Mouse (Mus musculus) neural tube, embryonic 10.5 days (tissue): ENCODE measurements at regions not wholly inside any gene's neighbourhood (a gene's known extent, or its start where the extent isn't known, plus 50 kb on each side); places are given as distances from the start of the nearest gene placed in this dataset.

Source experiments
- DNase-seq: peaks from one replicate; pipeline ENCODE4 v3.0.0-alpha.2; 2017; ENCODE audit warnings: low spot score; ENCODE audit errors: extremely low spot score

- DNase-seq: no peak
Measured at GRCm38 (mm10) chr15:61299796-61300195, 377.0 kb upstream of the A1bg start.

- no peak for DNase-seq
Measured at GRCm38 (mm10) chr15:61297447-61298208, 374.8 kb upstream of the A1bg start.

DNA sequence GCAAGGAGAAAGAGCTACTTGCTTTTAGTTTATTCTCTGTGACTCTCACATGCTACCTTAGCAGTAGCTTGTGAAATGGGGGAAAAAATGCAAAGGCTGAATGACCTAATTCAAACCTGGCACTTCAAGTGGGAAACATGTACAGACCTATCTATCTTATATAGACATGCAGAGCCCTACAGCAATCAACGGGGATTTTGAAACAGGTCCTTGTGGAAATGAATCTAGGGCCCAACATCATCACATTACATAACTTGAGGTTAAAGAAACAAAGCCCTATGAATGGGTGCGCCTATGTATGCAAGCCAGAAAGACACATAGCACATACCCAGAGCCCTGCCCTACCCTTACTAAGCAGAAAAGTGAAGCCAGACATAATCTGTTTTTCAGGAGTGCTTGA lies 371.8 kb upstream of the A1bg start:
- no peak for DNase-seq

GRCm38 (mm10) chr15:61294131-61294530 lies 371.3 kb upstream of the A1bg start:
- DNase-seq: no peak

DNA sequence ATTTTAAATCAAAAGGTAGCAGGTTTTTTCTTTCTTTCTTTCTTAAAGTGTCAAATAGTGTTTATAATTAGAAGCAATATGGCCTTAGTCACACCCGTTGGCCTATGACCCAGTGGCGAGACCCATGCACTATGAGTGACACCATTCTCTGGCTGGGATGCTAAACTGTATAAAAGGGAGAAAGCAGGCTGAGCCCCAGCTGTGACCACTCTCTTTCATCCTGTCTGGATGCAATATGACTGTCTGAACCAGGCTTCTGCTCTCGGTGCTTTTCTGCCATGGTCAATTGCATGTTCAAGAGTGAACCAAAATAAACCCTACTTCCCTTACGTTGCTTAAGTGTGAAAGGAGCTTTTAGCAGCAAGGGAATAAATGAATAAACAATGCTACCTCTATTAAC lies 346.0 kb upstream of the A1bg start:
- peak; percentile 19 for DNase-seq

- no peak for DNase-seq
Measured at GRCm38 (mm10) chr15:61259047-61259446, 336.2 kb upstream of the A1bg start.

DNA sequence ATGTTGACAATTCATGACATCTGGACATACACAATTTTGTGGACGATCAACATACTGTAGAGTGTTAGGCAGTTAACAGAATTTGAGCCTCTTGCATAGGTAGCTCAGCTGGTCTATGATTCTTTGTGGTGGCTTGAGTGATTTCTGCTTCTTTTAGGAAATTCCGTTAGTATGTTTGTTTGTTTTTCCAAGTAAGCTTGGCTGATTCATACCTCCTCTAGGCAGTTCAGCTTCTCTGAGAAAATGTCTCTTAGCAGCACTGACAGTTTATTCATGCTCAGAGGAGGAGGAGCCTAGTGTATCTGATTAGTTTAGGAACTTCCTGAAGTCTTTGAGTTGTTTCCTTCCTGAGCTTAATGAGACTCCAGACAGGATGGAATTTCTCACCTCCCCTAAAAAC lies 321.7 kb upstream of the A1bg start:
- no peak for DNase-seq

DNA sequence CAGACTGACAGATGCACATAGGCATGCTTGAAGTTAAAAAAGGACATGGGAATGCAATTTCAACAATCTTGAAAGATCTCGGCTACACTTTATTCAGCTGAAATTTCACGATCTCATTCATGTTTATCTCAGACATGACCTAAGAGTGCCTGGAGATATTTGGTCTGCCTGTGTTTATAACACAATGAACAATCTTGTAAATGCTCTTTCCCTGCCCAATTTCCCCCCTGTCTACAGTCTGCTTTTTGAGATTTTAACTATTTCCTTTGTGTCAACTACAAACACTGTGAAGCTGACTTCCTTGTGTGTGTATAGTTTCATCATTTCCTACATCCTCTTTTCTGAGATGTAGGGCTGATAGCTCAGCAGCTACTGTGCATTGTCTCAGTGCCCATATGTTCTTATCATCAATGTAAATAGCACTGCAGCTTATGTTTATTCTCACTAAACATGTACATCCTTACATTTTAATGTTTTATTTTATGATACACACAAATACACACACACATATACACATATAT lies 319.4 kb upstream of the A1bg start:
- no peak for DNase-seq

- no peak for DNase-seq
Measured at GRCm38 (mm10) chr15:61241741-61242140, 318.9 kb upstream of the A1bg start.

GRCm38 (mm10) chr15:61240344-61240743 lies 317.5 kb upstream of the A1bg start:
- DNase-seq: no peak

- DNase-seq: no peak
Measured at GRCm38 (mm10) chr15:61239414-61239813, 316.6 kb upstream of the A1bg start.

DNA sequence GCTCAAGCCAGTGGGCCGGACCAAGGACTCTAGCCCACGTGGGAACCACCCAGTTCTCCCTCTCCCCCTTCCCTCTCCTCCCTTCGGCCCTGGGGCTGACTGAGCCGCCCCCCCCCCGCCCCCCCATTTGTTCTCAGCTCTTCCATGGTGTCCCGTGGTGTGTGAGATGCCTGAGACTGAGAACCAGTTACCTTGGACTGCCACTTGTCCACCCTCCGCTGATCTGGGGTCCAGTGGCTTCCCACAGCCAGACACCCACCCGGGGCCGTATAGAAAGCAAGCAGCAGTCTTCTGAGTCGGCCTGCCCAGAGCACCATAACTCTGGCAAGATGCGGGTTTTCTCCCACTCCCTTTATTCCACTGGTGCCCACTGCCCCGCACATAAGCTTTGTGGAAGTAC lies 316.2 kb upstream of the A1bg start:
- DNase-seq: no peak

DNA sequence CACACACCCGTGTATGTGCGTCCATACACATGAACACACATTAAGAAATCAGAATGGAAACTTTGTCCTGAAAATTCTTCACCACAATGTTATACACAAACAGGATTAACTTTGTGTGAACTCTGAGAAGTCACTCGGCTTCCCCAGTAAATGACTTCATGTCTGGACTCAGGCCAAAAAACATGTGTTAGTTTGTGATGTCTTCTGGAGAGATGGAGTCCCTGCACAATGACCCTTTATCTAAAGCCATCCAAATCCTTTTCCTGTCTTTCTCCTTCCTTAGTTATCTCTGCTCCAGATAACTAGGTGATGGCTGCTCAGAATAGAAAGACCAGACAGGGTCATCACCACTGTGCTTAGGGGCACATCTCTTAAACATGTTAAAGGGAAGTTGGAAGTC lies 306.8 kb upstream of the A1bg start:
- DNase-seq: no peak

DNA sequence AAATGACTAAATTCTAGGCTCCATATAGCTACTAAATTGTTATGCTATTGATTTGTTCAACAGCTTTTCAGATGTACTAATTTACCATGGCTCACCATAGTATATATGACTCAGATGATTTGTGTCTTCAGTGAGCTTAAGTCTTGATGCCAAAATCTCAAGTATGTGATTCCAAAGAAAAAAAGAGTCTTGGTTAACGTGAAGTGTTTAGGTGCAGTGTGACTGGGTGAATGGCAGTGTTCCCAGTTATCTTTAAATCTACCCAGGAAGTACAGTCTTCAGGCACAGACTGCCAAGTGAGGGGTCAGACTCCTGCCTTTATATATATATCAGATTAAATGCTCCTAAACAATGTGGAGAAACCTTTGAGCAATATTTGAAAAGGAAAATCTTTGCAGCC lies 300.1 kb upstream of the A1bg start:
- DNase-seq: no peak

- DNase-seq: no peak
Measured at GRCm38 (mm10) chr15:61210161-61210560, 287.3 kb upstream of the A1bg start.

DNA sequence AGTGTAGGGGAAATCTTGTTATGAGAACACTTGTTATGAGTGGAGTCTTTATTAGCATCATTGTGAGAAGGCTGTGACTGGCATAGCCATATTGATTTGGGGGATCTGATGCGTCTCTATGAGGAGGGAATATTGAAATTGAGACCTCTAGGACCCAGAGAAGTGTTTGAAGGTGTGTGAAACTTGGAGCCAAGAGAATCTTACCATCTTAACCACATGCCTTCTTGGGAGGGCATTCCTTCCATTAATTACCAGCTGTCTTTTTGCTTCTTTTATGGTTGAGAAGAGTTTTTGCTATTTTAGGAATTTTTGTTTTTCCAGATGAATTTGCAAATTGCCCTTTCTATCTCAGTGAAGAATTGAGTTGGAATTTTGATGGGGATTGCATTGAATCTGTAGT lies 267.2 kb upstream of the A1bg start:
- DNase-seq: no peak

GRCm38 (mm10) chr15:61189481-61189880 lies 266.7 kb upstream of the A1bg start:
- no peak for DNase-seq

- no peak for DNase-seq
Measured at GRCm38 (mm10) chr15:61184597-61184963, 261.8 kb upstream of the A1bg start.

GRCm38 (mm10) chr15:61183751-61184596 lies 261.2 kb upstream of the A1bg start:
- DNase-seq: peak; percentile 37

DNA sequence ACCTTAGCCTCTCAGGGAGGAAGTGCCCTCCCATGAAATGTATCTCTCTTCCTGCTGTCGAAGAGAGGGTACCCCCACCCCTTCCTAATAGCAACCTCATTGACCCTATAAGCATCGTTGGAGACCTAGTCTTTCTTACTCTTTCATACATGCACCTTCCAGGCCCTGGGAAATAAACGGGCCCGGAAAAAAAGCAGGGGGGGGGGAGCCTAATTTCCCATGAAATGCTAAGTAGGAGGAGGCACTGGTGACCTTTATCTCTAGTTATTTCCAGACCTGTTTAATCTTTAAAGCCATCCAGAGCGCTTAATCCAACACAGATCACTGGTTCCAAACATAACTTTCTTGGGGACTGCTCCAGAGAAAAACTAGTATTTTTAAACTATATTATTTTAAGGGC lies 260.5 kb upstream of the A1bg start:
- no peak for DNase-seq

DNA sequence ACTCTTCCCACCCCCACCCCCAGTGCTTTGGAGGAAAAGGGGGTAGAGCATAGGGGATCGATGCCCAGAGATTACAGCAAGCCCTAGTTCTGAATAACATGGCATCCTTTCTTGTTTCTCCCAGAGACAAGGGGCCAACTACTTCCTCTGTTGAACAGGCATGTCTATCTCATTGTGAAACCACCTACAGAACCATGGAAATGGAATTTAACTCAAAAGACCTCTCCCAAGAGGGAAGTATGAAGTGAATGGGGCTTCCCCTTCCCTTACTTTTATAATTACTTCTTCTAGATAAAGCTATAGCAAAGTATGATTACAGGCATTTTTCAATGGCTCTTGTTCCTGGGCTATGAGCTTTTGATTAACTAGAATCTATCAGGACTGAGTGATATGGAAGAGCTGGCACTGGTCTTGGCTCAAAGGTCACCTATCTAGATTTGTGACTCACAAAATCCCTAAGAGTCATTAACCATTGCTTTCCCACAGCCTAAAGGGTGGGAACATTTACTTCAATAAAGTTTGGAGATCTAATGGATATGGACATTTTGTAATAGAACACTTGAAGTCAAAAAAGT lies 246.1 kb upstream of the A1bg start:
- no peak for DNase-seq

- no peak for DNase-seq
Measured at GRCm38 (mm10) chr15:61165050-61165449, 242.2 kb upstream of the A1bg start.
